Mouse (Mus musculus) MEL (cell line): ENCODE measurements around the gene Chil1. TPM values are rescaled to one million over a fixed set of nuclear protein-coding genes. Genes with fewer than 3 reads are reported as not detected.

Source experiments
- DNase-seq: peaks from one replicate; pipeline ENCODE4 v3.0.0; 2011; ENCODE audit warnings: low read depth, low spot score
- H3K27ac ChIP-seq: 2 replicates; pipeline ENCODE4 v1.5.1; 2012; ENCODE audit warnings: low read depth, mild to moderate bottlenecking, control low read depth, low read length, moderate library complexity; ENCODE audit not compliant: control insufficient read depth
- H3K27me3 ChIP-seq, 2 experiments: fragments of 150-350 bp in 1 of 2; sonication (generic) in 1 of 2; 2 replicates each; pipeline ENCODE4 v1.6.1; 2012; ENCODE audit warnings: low read length in 2 of 2, mild to moderate bottlenecking in 2 of 2, improper control_type of control experiment in 1 of 2, moderate library complexity in 1 of 2; ENCODE audit not compliant: insufficient read depth in 2 of 2, control insufficient read depth in 1 of 2
- H3K36me3 ChIP-seq, 2 experiments: 2 replicates each; pipeline ENCODE4 v1.6.1; 2012 to 2014; ENCODE audit warnings: low read length in 2 of 2, improper control_type of control experiment in 1 of 2, inconsistent platforms in 1 of 2, mild to moderate bottlenecking in 1 of 2; ENCODE audit not compliant: insufficient read depth in 2 of 2, control insufficient read depth in 1 of 2
- H3K4me1 ChIP-seq, 2 experiments: fragments of 150-350 bp in 1 of 2; sonication (generic) in 1 of 2; 2 replicates each; pipeline ENCODE4 v1.6.1; 2012; ENCODE audit warnings: low read length in 2 of 2, improper control_type of control experiment in 1 of 2, mild to moderate bottlenecking in 1 of 2; ENCODE audit not compliant: insufficient read depth in 2 of 2, control insufficient read depth in 1 of 2
- H3K4me3 ChIP-seq, 2 experiments: fragments of 150-350 bp in 1 of 2; sonication (generic) in 1 of 2; 2 replicates each; pipeline ENCODE4 v1.5.1; 2012; ENCODE audit warnings: low read depth in 2 of 2, low read length in 2 of 2, mild to moderate bottlenecking in 2 of 2, moderate library complexity in 2 of 2, control low read depth in 1 of 2, improper control_type of control experiment in 1 of 2; ENCODE audit not compliant: control insufficient read depth in 1 of 2, insufficient read depth in 1 of 2
- H3K79me2 ChIP-seq: 2 replicates; pipeline ENCODE4 v1.6.1; 2012; ENCODE audit warnings: mild to moderate bottlenecking, low read length, moderate library complexity; ENCODE audit not compliant: control insufficient read depth, poor library complexity, insufficient read depth
- H3K9ac ChIP-seq: 2 replicates; pipeline ENCODE4 v1.6.1; 2012; ENCODE audit warnings: low read depth, mild to moderate bottlenecking, control low read depth, low read length, moderate library complexity; ENCODE audit not compliant: control insufficient read depth, poor library complexity, severe bottlenecking
- H3K9me3 ChIP-seq: fragments of 150-350 bp; sonication (generic); replicated peaks from 2 replicates; pipeline ENCODE4 v1.6.1; 2012; ENCODE audit warnings: mild to moderate bottlenecking, low read length, improper control_type of control experiment, moderate library complexity; ENCODE audit not compliant: insufficient read depth
- E2F4 ChIP-seq: IDR thresholded peaks from 2 replicates; pipeline ENCODE4 v1.6.1; 2011; ENCODE audit warnings: low read depth, low read length, improper control_type of control experiment, borderline replicate concordance
- ELF1 ChIP-seq: IDR thresholded peaks from 2 replicates; pipeline ENCODE4 v1.6.1; 2014; ENCODE audit warnings: low read depth, mild to moderate bottlenecking, inconsistent platforms, low read length, improper control_type of control experiment, moderate library complexity
- MAFK ChIP-seq: IDR thresholded peaks from 2 replicates; pipeline ENCODE4 v1.6.1; 2011; ENCODE audit warnings: low read depth, mild to moderate bottlenecking, low read length, improper control_type of control experiment, borderline replicate concordance
- MEF2A ChIP-seq: IDR thresholded peaks from 2 replicates; pipeline ENCODE4 v1.6.1; 2014; ENCODE audit warnings: low read depth, mild to moderate bottlenecking, inconsistent platforms, low read length, improper control_type of control experiment; ENCODE audit not compliant: poor library complexity, insufficient replicate concordance, severe bottlenecking; ENCODE audit errors: extremely low read depth
- MYB ChIP-seq: IDR thresholded peaks from 2 replicates; pipeline ENCODE4 v1.6.1; 2011; ENCODE audit warnings: mild to moderate bottlenecking, low read depth, low read length, improper control_type of control experiment
- POLR2A ChIP-seq, 2 experiments: IDR thresholded peaks; 2 replicates each; pipeline ENCODE4 v1.6.1; 2011 to 2012; ENCODE audit warnings: low read length in 2 of 2, mild to moderate bottlenecking in 2 of 2, control low read depth in 1 of 2, improper control_type of control experiment in 1 of 2, low read depth in 1 of 2, moderate library complexity in 1 of 2; ENCODE audit not compliant: control insufficient read depth in 1 of 2, insufficient read depth in 1 of 2, poor library complexity in 1 of 2
- POLR2AphosphoS5 ChIP-seq: IDR thresholded peaks from 2 replicates; pipeline ENCODE4 v1.6.1; 2012; ENCODE audit warnings: low read depth, borderline replicate concordance, mild to moderate bottlenecking, inconsistent platforms, low read length, moderate library complexity, mixed read lengths
- SIN3A ChIP-seq: IDR thresholded peaks from 2 replicates; pipeline ENCODE4 v1.6.1; 2012; ENCODE audit warnings: low read length, improper control_type of control experiment, inconsistent platforms
- TAL1 ChIP-seq: IDR thresholded peaks from 2 replicates; pipeline ENCODE4 v1.6.1; 2012; ENCODE audit warnings: mild to moderate bottlenecking, inconsistent platforms, low read length, moderate library complexity, mixed read lengths
- TBP ChIP-seq: IDR thresholded peaks from 2 replicates; pipeline ENCODE4 v1.8.0; 2011; ENCODE audit warnings: low read depth, low read length, improper control_type of control experiment
- USF1 ChIP-seq: IDR thresholded peaks from 2 replicates; pipeline ENCODE4 v1.6.1; 2014; ENCODE audit warnings: low read depth, mild to moderate bottlenecking, inconsistent platforms, low read length, improper control_type of control experiment, moderate library complexity
- ZMIZ1 ChIP-seq: IDR thresholded peaks from 2 replicates; pipeline ENCODE4 v1.6.1; 2012; ENCODE audit warnings: low read depth, mild to moderate bottlenecking, inconsistent platforms, low read length, improper control_type of control experiment, moderate library complexity
- polyA plus RNA-seq, 2 experiments: library from polyadenylated mRNA; stranded (reverse) in 1 of 2; unstranded in 1 of 2; fragments of >175 nt in 1 of 2; fragments of >200 nt in 1 of 2; gene quantifications; 2 replicates each; pipeline versions ENCODE4 v1.2.1 to v1.2.4; 2012; ENCODE audit warnings: low replicate concordance in 2 of 2, low read depth in 1 of 2; ENCODE audit not compliant: insufficient read length in 2 of 2, insufficient read depth in 1 of 2, missing spikeins in 1 of 2
- total RNA-seq: library from RNA; depleted of rRNA; stranded (reverse); fragments of 300-350 nt; gene quantifications from 2 replicates; pipeline ENCODE4 v1.2.3, GENCODE M21; 2012; rRNA removed

Gene Chil1
- total and polyA plus RNA-seq, 3 experiments, result not detected

DNA sequence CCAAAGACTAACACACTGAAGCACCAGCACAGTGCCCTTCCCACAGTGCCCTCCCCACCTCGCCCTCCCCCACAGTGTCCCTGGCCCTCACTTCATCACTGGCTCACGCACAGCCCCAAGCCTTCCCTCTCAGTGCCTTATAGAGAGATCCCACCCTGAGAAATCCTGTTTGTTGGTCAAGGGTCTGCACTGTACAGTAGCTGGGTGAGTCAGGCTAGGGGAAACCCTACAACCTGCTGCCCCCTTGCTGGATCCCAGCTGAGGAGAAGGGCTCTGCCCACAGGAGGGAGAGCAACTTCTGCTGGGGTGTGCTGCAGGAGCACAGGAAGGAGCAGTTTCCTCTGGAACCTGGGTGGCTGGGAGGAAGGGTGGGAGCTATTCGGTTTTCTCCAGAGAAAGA is 54.2 kb downstream of the Chil1 start:
- H3K4me3 ChIP-seq, result no peak overlapping the region
- H3K79me2 ChIP-seq, result no peaks in the 10 kb centered on the region
- peaks cover 0 to 1% of the 10 kb centered on the region in 2 experiments; a peak in 2 of 4 replicates for H3K27me3 ChIP-seq
- H3K9ac ChIP-seq, result no peak overlapping the region
- no peaks in the 10 kb centered on the region for H3K9me3 ChIP-seq
- peaks cover 3 to 20% of the 10 kb centered on the region in 2 experiments; a peak in 3 of 4 replicates for H3K4me1 ChIP-seq
- no peak overlapping the region for H3K27ac ChIP-seq
- H3K36me3 ChIP-seq, result peaks cover 0 to 3% of the 10 kb centered on the region in 2 experiments; a peak in 1 of 4 replicates
- TF ChIP-seq ELF1, result no peak
- TF ChIP-seq SIN3A, result no peak
- TF ChIP-seq POLR2AphosphoS5, result no peak
- no peak for TF ChIP-seq E2F4
- TF ChIP-seq TBP, result no peak
- no peak for TF ChIP-seq MYB
- TF ChIP-seq TAL1, result no peak
- no peak for TF ChIP-seq MAFK
- TF ChIP-seq POLR2A (IDR thresholded peaks at IDR 0.05; ENCODE audit: control insufficient read depth in 1 of 2, insufficient read depth in 1 of 2, low read depth in 1 of 2, low read length in 2 of 2, poor library complexity in 1 of 2), result no peak
- no peak for TF ChIP-seq ZMIZ1
- no peak for TF ChIP-seq USF1
- no peak for DNase-seq

DNA sequence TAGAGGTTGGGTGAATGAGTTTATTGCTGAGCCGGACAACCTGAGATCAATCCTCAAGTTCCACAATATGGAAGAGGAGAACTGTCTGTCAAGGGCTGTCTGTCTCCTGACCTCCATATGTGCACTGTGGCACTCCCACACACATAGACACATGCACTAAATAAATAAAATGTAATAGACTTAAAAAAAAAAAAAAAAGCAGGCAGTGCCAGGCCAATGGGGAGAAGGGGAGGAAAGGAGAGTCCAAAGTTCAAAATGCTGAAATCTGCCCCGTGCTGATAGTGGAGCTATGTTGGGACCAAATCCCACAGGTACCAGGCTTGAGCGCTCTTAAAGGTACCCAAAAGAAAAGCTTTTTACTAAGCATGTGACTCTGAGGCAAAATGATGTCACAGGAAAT is 55.5 kb downstream of the Chil1 start:
- Histone ChIP-seq H3K27ac (no peak overlapping the region), H3K4me1 (peaks cover 0 to 10% of the 10 kb centered on the region in 2 experiments; a peak in 2 of 4 replicates)
- TF ChIP-seq MEF2A (no peak), TBP (no peak)
- TF ChIP-seq, all 39 proteins: peak for 0
- Histone ChIP-seq H3K36me3 (no peaks in the 10 kb centered on the region; a peak in 1 of 4 replicates), H3K4me3 (no peak overlapping the region), H3K9ac (no peak overlapping the region), H3K79me2 (no peaks in the 10 kb centered on the region), H3K27me3 (peaks cover 0 to 1% of the 10 kb centered on the region in 2 experiments; a peak in 2 of 4 replicates), H3K9me3 (no peaks in the 10 kb centered on the region)
- DNase-seq, result no peak

Other genes with a start within 250 kb of the Chil1 start
- gene Fmod, start 144.9 kb upstream of the Chil1 start, total RNA-seq, result not detected in 2 replicates
- not detected for gene Fmod, start 144.9 kb upstream of the Chil1 start, polyA plus RNA-seq
- gene Btg2, start 103.1 kb upstream of the Chil1 start, total RNA-seq, result 2.1 and 2.7 TPM in 2 replicates
- gene Btg2, start 103.1 kb upstream of the Chil1 start, polyA plus RNA-seq, result 1 to 10 TPM in 1 of 2 experiments, not detected in 1; 3.6 TPM
- gene Chit1, start 70.9 kb upstream of the Chil1 start, total RNA-seq, result not detected in 2 replicates
- gene Chit1, start 70.9 kb upstream of the Chil1 start, polyA plus RNA-seq, result not detected
- not detected in 2 replicates for gene Mybph, start 11.3 kb downstream of the Chil1 start, total RNA-seq
- not detected for gene Mybph, start 11.3 kb downstream of the Chil1 start, polyA plus RNA-seq
- 0.03 TPM in 1 of 2 replicates, not detected in the other for gene Adora1, start 53.3 kb downstream of the Chil1 start, total RNA-seq
- gene Adora1, start 53.3 kb downstream of the Chil1 start, polyA plus RNA-seq, result not detected
- gene Myog, start 107.8 kb downstream of the Chil1 start, total RNA-seq, result not detected in 2 replicates
- gene Myog, start 107.8 kb downstream of the Chil1 start, polyA plus RNA-seq, result not detected
- not detected in 2 replicates for gene Ppfia4, start 150.8 kb downstream of the Chil1 start, total RNA-seq
- under 1 TPM in 1 of 2 experiments, not detected in 1; 0.11 TPM for gene Ppfia4, start 150.8 kb downstream of the Chil1 start, polyA plus RNA-seq
- gene Tmem183a, start 179.8 kb downstream of the Chil1 start, total RNA-seq, result 54.2 and 69.3 TPM in 2 replicates
- 100 to 1,000 TPM in 1 of 2 experiments, 10 to 100 TPM in 1; 82.7 to 131 TPM for gene Tmem183a, start 179.8 kb downstream of the Chil1 start, polyA plus RNA-seq
- gene 4933406M09Rik, start 203.8 kb downstream of the Chil1 start, total RNA-seq, result not detected in 2 replicates
- gene 4933406M09Rik, start 203.8 kb downstream of the Chil1 start, polyA plus RNA-seq, result not detected
- gene Cyb5r1, start 223.4 kb downstream of the Chil1 start, total RNA-seq, result 18.8 and 35.8 TPM in 2 replicates
- 10 to 100 TPM in 1 of 2 experiments, not detected in 1; 94.8 TPM for gene Cyb5r1, start 223.4 kb downstream of the Chil1 start, polyA plus RNA-seq
- gene Adipor1, start 233.2 kb downstream of the Chil1 start, total RNA-seq, result 55.2 and 57.6 TPM in 2 replicates
- 100 to 1,000 TPM in 1 of 2 experiments, 10 to 100 TPM in 1; 94.1 to 109 TPM for gene Adipor1, start 233.2 kb downstream of the Chil1 start, polyA plus RNA-seq